Comparison of ENCODE assay signal across 8 mouse cellular contexts in genomic region chr3:146499431-146500002, GRCm38 (mm10). TPM values are rescaled to one million over a fixed set of nuclear protein-coding genes. Genes with fewer than 3 reads are reported as not detected.
DNase-seq lines count a peak whose midpoint lies in the region; ATAC-seq lines count a peak whose summit lies in the region.

TSS of gene Spata1 (minus strand) at chr3:146499753.
TSS of gene Gng5 (plus strand) at chr3:146499807.

- ATAC-seq in intestine, embryonic 15.5 days = peak; percentile 97

- intact Hi-C loops in gastrocnemius, postnatal 36 days (cut with DNase I) = loop anchor here (1.0 to 10.0 kb wide), 3 partner anchors 22 to 155 kb away; partner anchors contain the start of gene Rpf1
- intact Hi-C loops in left cerebral cortex, postnatal 4 days (cut with DNase I) = loop anchor here (10.0 kb wide), 2 partner anchors 155 to 315 kb away; no protein-coding TSS in a partner anchor

- H3K4me1 ChIP-seq in intestine, embryonic 15.5 days (replicated peaks) = peaks cover 18% of the 10 kb centered on the region
- H3K4me1 ChIP-seq in midbrain, embryonic 10.5 days = peaks cover 28% of the 10 kb centered on the region

- H3K27ac ChIP-seq in intestine, embryonic 15.5 days = peak within 1 kb of the TSS; percentile 96
- peak within 1 kb of the TSS; percentile 97 for H3K27ac ChIP-seq in midbrain, embryonic 10.5 days (replicated peaks)

- no peaks in the 10 kb centered on the region for H3K27me3 ChIP-seq in intestine, embryonic 15.5 days (replicated peaks)
- peaks cover 16% of the 10 kb centered on the region for H3K27me3 ChIP-seq in midbrain, embryonic 10.5 days (ENCODE audit: low read depth, poor library complexity, severe bottlenecking)

- H3K4me2 ChIP-seq in intestine, embryonic 15.5 days (replicated peaks) = peak within 1 kb of the TSS; percentile 65

- H3K4me3 ChIP-seq in intestine, embryonic 15.5 days (replicated peaks) = peak within 1 kb of the TSS; percentile 87
- peak within 1 kb of the TSS; percentile 88 for H3K4me3 ChIP-seq in midbrain, embryonic 10.5 days

- peak within 1 kb of the TSS; percentile 92 for H3K9ac ChIP-seq in intestine, embryonic 15.5 days

- H3K36me3 ChIP-seq in intestine, embryonic 15.5 days = peaks cover 5% of the 10 kb centered on the region; the same call in 1 of the 2 replicates
- H3K36me3 ChIP-seq in midbrain, embryonic 10.5 days = peaks cover 32% of the 10 kb centered on the region

- WGBS in intestine, embryonic 15.5 days = under 1% methylated on average over 76 of the region's 88 CpGs
- WGBS in midbrain, embryonic 10.5 days = under 1% methylated on average over 58 of the region's 88 CpGs

- no peaks in the 10 kb centered on the region for H3K9me3 ChIP-seq in intestine, embryonic 15.5 days
- H3K9me3 ChIP-seq in midbrain, embryonic 10.5 days (replicated peaks) = no peaks in the 10 kb centered on the region

- DNase-seq in adrenal gland, adult 18-20 months (ENCODE audit: low spot score in 2 of 2) = peak; percentile 87 to 90
- peak; percentile 81 for DNase-seq in embryo, embryonic 11.5 days (ENCODE audit: low read depth, low spot score)
- DNase-seq in gastrocnemius, postnatal 36 days = peak; percentile 78 to 82
- DNase-seq in left cerebral cortex, postnatal 4 days = peak; percentile 89
- peak; percentile 89 for DNase-seq in midbrain, embryonic 10.5 days (ENCODE audit: low spot score)
- peak; percentile 69 for DNase-seq in right cerebral cortex, postnatal 25 days
- peak; percentile 89 to 91 for DNase-seq in urinary bladder, postnatal 4 days (ENCODE audit: low spot score in 2 of 2)

RNA-seq across cellular contexts. Expression of gene Spata1, which starts in this region (rescaled TPM):
- 1 to 10 TPM; 2.7 to 3.3 TPM for total RNA-seq in adrenal gland, adult 18-20 months (2021)
- total RNA-seq in gastrocnemius, postnatal 36 days (2021) = 1 to 10 TPM; 3.4 to 4.9 TPM
- 2.8 and 2.9 TPM in 2 replicates for polyA plus RNA-seq in intestine, embryonic 15.5 days (2015; fragmentation: Nextera tagmentation; extraction: Ambion mirVana)
- 1 to 10 TPM; 5.0 to 8.3 TPM for total RNA-seq in left cerebral cortex, postnatal 4 days (2021)
- 4.7 and 5.8 TPM in 2 replicates for polyA plus RNA-seq in midbrain, embryonic 10.5 days (2016; fragmentation: Nextera tagmentation; extraction: Ambion mirVana)

RNA-seq across cellular contexts. Expression of gene Gng5, which starts in this region (rescaled TPM):
- total RNA-seq in adrenal gland, adult 18-20 months (2021) = 100 to 1,000 TPM; 264 to 272 TPM
- 100 to 1,000 TPM; 372 to 423 TPM for total RNA-seq in gastrocnemius, postnatal 36 days (2021)
- polyA plus RNA-seq in intestine, embryonic 15.5 days (2015; fragmentation: Nextera tagmentation; extraction: Ambion mirVana) = 999 and 1,061 TPM in 2 replicates
- total RNA-seq in left cerebral cortex, postnatal 4 days (2021) = 10 to 100 TPM; 50.3 to 68.4 TPM
- 1,116 and 1,275 TPM in 2 replicates for polyA plus RNA-seq in midbrain, embryonic 10.5 days (2016; fragmentation: Nextera tagmentation; extraction: Ambion mirVana)

Comparison
In these comparisons a context has a peak if more than half of its experiments do, and no peak if none do; other contexts are left out.
1. Peak in every context shown above with its lines: DNase-seq, ATAC-seq, H3K4me3 ChIP-seq and H3K27ac ChIP-seq.